17 mouse cellular contexts compared by ENCODE assay signal in genomic region chr2:139628731-139629130, GRCm38 (mm10). TPM values are rescaled to one million over a fixed set of nuclear protein-coding genes. Genes with fewer than 3 reads are reported as not detected.
"Had no signal": no experiment of that assay in that cellular context is flagged by ENCODE, and none has a peak within 500 bp of the region (broad histone marks: within the 10 kb centered on the region; RNA-seq: fewer than 3 reads in every experiment).

No protein-coding gene starts in this region.

- H3K9me3 ChIP-seq: limb, embryonic 12.5 days; liver, embryonic 15.5 days; midbrain, embryonic 13.5 days; stomach, embryonic 15.5 days had no signal

- ATAC-seq: intestine, postnatal 0 days; lung, postnatal 0 days; midbrain, embryonic 13.5 days had no signal

- H3K4me1 ChIP-seq: liver, embryonic 15.5 days; midbrain, embryonic 13.5 days; stomach, embryonic 15.5 days had no signal

- H3K27ac ChIP-seq: left cerebral cortex, adult 2 months; limb, embryonic 12.5 days; liver, embryonic 15.5 days; midbrain, embryonic 13.5 days; stomach, embryonic 15.5 days had no signal

- H3K4me3 ChIP-seq: left cerebral cortex, adult 2 months; limb, embryonic 12.5 days; liver, embryonic 15.5 days; midbrain, embryonic 13.5 days; stomach, embryonic 15.5 days had no signal

- H3K27me3 ChIP-seq: limb, embryonic 12.5 days; liver, embryonic 15.5 days; midbrain, embryonic 13.5 days; stomach, embryonic 15.5 days had no signal

- H3K9ac ChIP-seq: limb, embryonic 12.5 days; liver, embryonic 15.5 days; midbrain, embryonic 13.5 days; stomach, embryonic 15.5 days had no signal

- DNase-seq: kidney, adult 8-10 months; kidney, postnatal 25 days; lung, adult 2 months; lung, postnatal 36 days; right cerebral cortex, postnatal 4 days; spleen, adult 18-20 months; thymus, postnatal 36 days had no signal

- H3K4me2 ChIP-seq: limb, embryonic 12.5 days; liver, embryonic 11.5 days; liver, embryonic 15.5 days; midbrain, embryonic 13.5 days; stomach, embryonic 15.5 days had no signal

- H3K36me3 ChIP-seq: limb, embryonic 12.5 days; liver, embryonic 15.5 days; midbrain, embryonic 13.5 days; stomach, embryonic 15.5 days had no signal

RNA-seq across cellular contexts. Expression of gene Ism1, which starts 49.2 kb away (rescaled TPM):
- total RNA-seq: megakaryocyte progenitor cell, adult 5-6 weeks; neutrophil, adult 5-6 weeks had no signal
